Mouse (Mus musculus) macrophage (primary cell): ENCODE results near the gene Sgtb. TPM values are rescaled to one million over a fixed set of nuclear protein-coding genes. Genes with fewer than 3 reads are reported as not detected.

Source experiments
- H3K27ac ChIP-seq: fragments of 350-480 bp; formaldehyde crosslinking; 2 replicates; pipeline ENCODE4 v1.9.0; 2021
- H3K36me3 ChIP-seq: fragments of 350-480 bp; formaldehyde crosslinking; 2 replicates; pipeline ENCODE4 v1.9.0; 2021; ENCODE audit errors: inconsistent target
- H3K4me3 ChIP-seq: fragments of 350-480 bp; formaldehyde crosslinking; 2 replicates; pipeline ENCODE4 v1.9.0; 2021; ENCODE audit errors: inconsistent target
- H3K79me2 ChIP-seq: fragments of 350-480 bp; formaldehyde crosslinking; 2 replicates; pipeline ENCODE4 v1.9.0; 2021; ENCODE audit errors: inconsistent target
- WGBS: methylation state at CpG from one replicate; pipeline ENCODE4 v1.1.7; 2026; ENCODE audit warnings: inconsistent platforms; ENCODE audit not compliant: missing documents; 5-methylcytosine and 5-hydroxymethylcytosine counted together
- polyA plus RNA-seq: library from polyadenylated mRNA; stranded (reverse); fragments of 250-400 nt; gene quantifications from 3 replicates; pipeline ENCODE4 v1.2.4, GENCODE M21; 2018; ENCODE audit warnings: inconsistent platforms

Gene Sgtb
- polyA plus RNA-seq, 1 experiment from 2014 or later, result 2.8 TPM

- Histone ChIP-seq H3K27ac (no peak overlapping the region), H3K4me3 (no peak overlapping the region), H3K79me2 (no peaks in the 10 kb centered on the region), H3K36me3 (no peaks in the 10 kb centered on the region)
- WGBS, result 93% methylated on average over 20 of the region's 20 CpGs
These were observed 14.3 kb downstream of the Sgtb start for GRCm38 (mm10) chr13:104123662-104124381.

GRCm38 (mm10) chr13:104132561-104132960 is 23.0 kb downstream of the Sgtb start:
- 69% methylated on average over 2 of the region's 2 CpGs for WGBS
- H3K4me3 ChIP-seq, result no peak overlapping the region
- H3K79me2 ChIP-seq, result no peaks in the 10 kb centered on the region
- H3K27ac ChIP-seq, result no peak overlapping the region
- no peaks in the 10 kb centered on the region for H3K36me3 ChIP-seq

GRCm38 (mm10) chr13:104134510-104135085 is 25.1 kb downstream of the Sgtb start:
- Histone ChIP-seq H3K79me2 (no peaks in the 10 kb centered on the region), H3K4me3 (no peak overlapping the region), H3K36me3 (no peaks in the 10 kb centered on the region), H3K27ac (no peak overlapping the region)
- 93% methylated on average over 4 of the region's 4 CpGs for WGBS

- Histone ChIP-seq H3K79me2 (no peaks in the 10 kb centered on the region), H3K4me3 (no peak overlapping the region), H3K27ac (no peak overlapping the region), H3K36me3 (peaks cover 17% of the 10 kb centered on the region; the same call in 1 of the 2 replicates)
- WGBS, result 34% methylated on average over 13 of the region's 13 CpGs
These were observed 30.0 kb downstream of the Sgtb start for GRCm38 (mm10) chr13:104139369-104140209.

GRCm38 (mm10) chr13:104144871-104145270 is 35.3 kb downstream of the Sgtb start:
- Histone ChIP-seq H3K36me3 (peaks cover 65% of the 10 kb centered on the region), H3K27ac (no peak overlapping the region), H3K79me2 (no peaks in the 10 kb centered on the region), H3K4me3 (no peak overlapping the region)
- 93% methylated on average over 9 of the region's 9 CpGs for WGBS

- Histone ChIP-seq H3K4me3 (no peak overlapping the region), H3K27ac (no peak overlapping the region), H3K36me3 (peaks cover 65% of the 10 kb centered on the region), H3K79me2 (no peaks in the 10 kb centered on the region)
- 97% methylated on average over 3 of the region's 3 CpGs for WGBS
These were observed 36.1 kb downstream of the Sgtb start for GRCm38 (mm10) chr13:104145646-104146045.

- Histone ChIP-seq H3K36me3 (peaks cover 33% of the 10 kb centered on the region), H3K79me2 (no peaks in the 10 kb centered on the region), H3K4me3 (no peak overlapping the region), H3K27ac (no peak overlapping the region)
- 88% methylated on average over 4 of the region's 5 CpGs for WGBS
These were observed 44.6 kb downstream of the Sgtb start for GRCm38 (mm10) chr13:104154180-104154579.

- Histone ChIP-seq H3K36me3 (peaks cover 36% of the 10 kb centered on the region), H3K79me2 (no peaks in the 10 kb centered on the region), H3K27ac (no peak overlapping the region), H3K4me3 (no peak overlapping the region)
- 96% methylated on average over 7 of the region's 7 CpGs for WGBS
These were observed 45.6 kb downstream of the Sgtb start for GRCm38 (mm10) chr13:104155106-104155505.

- H3K27ac ChIP-seq, result no peak overlapping the region
- no peaks in the 10 kb centered on the region for H3K79me2 ChIP-seq
- 100% methylated on average over 1 of the region's 1 CpGs for WGBS
- peaks cover 40% of the 10 kb centered on the region for H3K36me3 ChIP-seq
- no peak overlapping the region for H3K4me3 ChIP-seq
These were observed 46.1 kb downstream of the Sgtb start for GRCm38 (mm10) chr13:104155686-104156085.

GRCm38 (mm10) chr13:104171711-104172110 is 62.2 kb downstream of the Sgtb start:
- Histone ChIP-seq H3K27ac (no peak overlapping the region), H3K36me3 (peaks cover 23% of the 10 kb centered on the region), H3K79me2 (peaks cover 61% of the 10 kb centered on the region), H3K4me3 (no peak overlapping the region)
- WGBS, result 98% methylated on average over 5 of the region's 5 CpGs

- Histone ChIP-seq H3K4me3 (no peak overlapping the region), H3K36me3 (peaks cover 19% of the 10 kb centered on the region), H3K79me2 (peaks cover 69% of the 10 kb centered on the region), H3K27ac (no peak overlapping the region)
These were observed 63.0 kb downstream of the Sgtb start for GRCm38 (mm10) chr13:104172498-104172897.

GRCm38 (mm10) chr13:104176874-104177273 is 67.3 kb downstream of the Sgtb start:
- peaks cover 2% of the 10 kb centered on the region; the same call in 1 of the 2 replicates for H3K36me3 ChIP-seq
- peaks cover 80% of the 10 kb centered on the region for H3K79me2 ChIP-seq
- WGBS, result 53% methylated on average over 3 of the region's 3 CpGs
- no peak overlapping the region for H3K27ac ChIP-seq
- peak overlapping the region; percentile 93 for H3K4me3 ChIP-seq

GRCm38 (mm10) chr13:104177796-104178649 is 68.5 kb downstream of the Sgtb start, which contains the start of gene Trappc13:
Gene Trappc13 (minus strand): TSS chr13:104178469.
- WGBS, result 3% methylated on average over 32 of the region's 32 CpGs
- peaks cover 7% of the 10 kb centered on the region; the same call in 1 of the 2 replicates for H3K36me3 ChIP-seq
- H3K27ac ChIP-seq, result peak within 1 kb of the TSS; percentile 65
- peak within 1 kb of the TSS; percentile 93 for H3K4me3 ChIP-seq
- H3K79me2 ChIP-seq, result peaks cover 69% of the 10 kb centered on the region

- 1% methylated on average over 38 of the region's 38 CpGs for WGBS
- peaks cover 62% of the 10 kb centered on the region for H3K79me2 ChIP-seq
- H3K4me3 ChIP-seq, result peak within 1 kb of the TSS; percentile 93
- H3K27ac ChIP-seq, result peak within 1 kb of the TSS; percentile 65
- peaks cover 7% of the 10 kb centered on the region; the same call in 1 of the 2 replicates for H3K36me3 ChIP-seq
These were observed 69.1 kb downstream of the Sgtb start, which contains the start of gene Trim23 for GRCm38 (mm10) chr13:104178650-104179121. Gene Trim23 (plus strand): TSS chr13:104178797.
